Mouse (Mus musculus) bone marrow macrophage, adult 2 months (primary cell): ENCODE data around the gene Nabp2.

Source experiments
- CTCF ChIP-seq: IDR thresholded peaks from 2 replicates; pipeline ENCODE4 v1.5.1; 2012; ENCODE audit warnings: low read depth, mild to moderate bottlenecking, low read length, moderate library complexity
- POLR2A ChIP-seq: IDR thresholded peaks from 2 replicates; pipeline ENCODE4 v1.6.1; 2012; ENCODE audit warnings: mild to moderate bottlenecking, low read depth, low read length, borderline replicate concordance

- TF ChIP-seq POLR2A (no peak), CTCF (peak; percentile 33; the same call in 1 of the 2 replicates)
These were observed 48.7 kb downstream of the Nabp2 start for GRCm38 (mm10) chr10:128362568-128362967.
